Mouse (Mus musculus): ENCODE measurements at regions not wholly inside any gene's neighbourhood (a gene's known extent, or its start where the extent isn't known, plus 50 kb on each side); places are given as distances from the start of the nearest gene placed in this dataset.

GRCm38 (mm10) chr7:61939971-61940705 is 406.2 kb upstream of the Ndn start:
- ATAC-seq = peak; percentile 72
- no peaks in the 10 kb centered on the region for H3K4me1 ChIP-seq (ENCODE audit: insufficient read depth, low read depth, low read length)
- TF ChIP-seq EP300 (IDR thresholded peaks at IDR 0.05) (no peak), CTCF (IDR thresholded peaks at IDR 0.05) (no peak)
- H3K4me2 ChIP-seq (replicated peaks; ENCODE audit: low read depth, low read length) = no peak overlapping the region
- H3K36me3 ChIP-seq (ENCODE audit: insufficient read depth, low read length) = no peaks in the 10 kb centered on the region
- no peaks in the 10 kb centered on the region for H3K9me3 ChIP-seq (ENCODE audit: low read length)
- no peaks in the 10 kb centered on the region for H3K27me3 ChIP-seq (replicated peaks; ENCODE audit: insufficient read depth, low read length)
- no peak overlapping the region for H3K9ac ChIP-seq (replicated peaks; ENCODE audit: low read depth)
- no peak overlapping the region for H3K4me3 ChIP-seq (ENCODE audit: low read depth, low read length)
- no peak overlapping the region for H3K27ac ChIP-seq (ENCODE audit: low read length)
- peak; percentile 51 for DNase-seq (ENCODE audit: low spot score)
- WGBS = 42% methylated on average over 6 of the region's 6 CpGs

DNA sequence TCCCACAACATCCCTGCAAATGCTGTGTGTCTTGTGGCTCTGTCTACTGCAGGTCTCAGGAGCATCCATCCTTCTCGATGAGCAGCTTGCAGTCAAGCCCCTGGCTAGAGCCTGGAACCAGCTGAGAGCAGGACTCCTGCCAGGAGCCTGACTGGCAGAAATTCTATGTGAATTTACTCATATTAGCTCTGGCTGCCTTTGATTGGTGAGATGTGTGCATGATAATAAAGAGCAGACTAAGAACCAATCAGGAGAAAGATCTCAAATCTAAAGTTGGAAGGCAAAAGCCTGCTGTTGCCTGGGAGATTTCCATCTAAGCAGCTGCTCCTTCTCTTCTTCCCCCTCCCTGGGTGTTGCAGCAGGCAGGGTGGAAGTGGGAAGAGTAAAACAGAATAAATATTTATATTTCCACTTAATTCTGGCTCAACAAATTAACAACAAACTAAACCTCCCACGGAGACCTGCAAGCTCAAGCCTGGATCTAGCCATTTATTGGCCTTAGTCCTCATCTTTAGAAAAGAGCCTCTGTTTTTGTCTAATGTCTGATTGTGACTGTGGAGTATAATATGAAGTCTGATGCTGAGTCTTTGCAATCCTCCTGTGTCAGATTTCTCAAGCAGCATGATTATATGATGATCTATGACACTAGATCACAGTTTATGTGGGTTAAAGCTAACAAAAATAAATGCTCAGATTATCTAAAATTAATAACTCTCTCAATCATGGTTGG is 364.0 kb upstream of the Ndn start:
- Histone ChIP-seq H3K9ac (replicated peaks; ENCODE audit: low read depth) (no peak overlapping the region), H3K36me3 (ENCODE audit: insufficient read depth, low read length) (no peaks in the 10 kb centered on the region), H3K4me3 (ENCODE audit: low read depth, low read length) (no peak overlapping the region), H3K27me3 (replicated peaks; ENCODE audit: insufficient read depth, low read length) (no peaks in the 10 kb centered on the region), H3K4me1 (ENCODE audit: insufficient read depth, low read depth, low read length) (no peaks in the 10 kb centered on the region), H3K27ac (ENCODE audit: low read length) (no peak overlapping the region), H3K4me2 (replicated peaks; ENCODE audit: low read depth, low read length) (no peak overlapping the region), H3K9me3 (ENCODE audit: low read length) (no peaks in the 10 kb centered on the region)
- ATAC-seq (peak; percentile 85), DNase-seq (ENCODE audit: low spot score) (peak; percentile 71)
- TF ChIP-seq EP300 (IDR thresholded peaks at IDR 0.05) (0 out of 2 replicates have a peak, but pooled peaks have one; percentile 7), CTCF (IDR thresholded peaks at IDR 0.05) (no peak)
- 22% methylated on average over 2 of the region's 2 CpGs for WGBS

DNA sequence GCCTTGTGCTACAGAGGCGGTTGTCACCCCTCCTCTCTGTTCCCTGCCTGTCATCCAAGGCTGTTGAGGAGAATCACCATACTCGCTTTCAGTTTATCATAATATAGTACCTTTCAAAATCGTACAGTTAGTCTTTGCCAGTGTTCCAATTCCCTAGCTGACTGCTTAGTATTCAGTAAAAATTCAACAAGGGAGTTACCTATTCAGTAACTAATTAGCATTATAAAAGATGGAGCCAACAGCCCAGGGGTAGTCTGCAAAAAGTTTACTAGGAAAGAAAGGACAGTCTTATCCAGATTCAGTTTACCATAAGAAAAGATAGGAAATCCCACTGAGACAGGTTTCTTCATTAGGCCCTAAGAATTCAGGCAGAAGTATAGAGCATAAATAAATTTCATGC is 319.7 kb upstream of the Ndn start:
- Histone ChIP-seq H3K27me3 (replicated peaks; ENCODE audit: insufficient read depth, low read length) (no peaks in the 10 kb centered on the region), H3K4me3 (ENCODE audit: low read depth, low read length) (no peak overlapping the region), H3K27ac (ENCODE audit: low read length) (no peak overlapping the region), H3K4me1 (ENCODE audit: insufficient read depth, low read depth, low read length) (no peaks in the 10 kb centered on the region), H3K9me3 (ENCODE audit: low read length) (no peaks in the 10 kb centered on the region), H3K9ac (replicated peaks; ENCODE audit: low read depth) (no peak overlapping the region), H3K36me3 (ENCODE audit: insufficient read depth, low read length) (no peaks in the 10 kb centered on the region), H3K4me2 (replicated peaks; ENCODE audit: low read depth, low read length) (no peak overlapping the region)
- no peak for TF ChIP-seq EP300 (IDR thresholded peaks at IDR 0.05)
- TF ChIP-seq CTCF (IDR thresholded peaks at IDR 0.05) = no peak
- ATAC-seq (no peak), DNase-seq (ENCODE audit: low spot score) (no peak)
- WGBS = 85% methylated on average over 3 of the region's 3 CpGs

- DNase-seq (ENCODE audit: low spot score) = peak; percentile 9
- Histone ChIP-seq H3K4me3 (ENCODE audit: low read depth, low read length) (no peak overlapping the region), H3K27ac (ENCODE audit: low read length) (no peak overlapping the region), H3K36me3 (ENCODE audit: insufficient read depth, low read length) (no peaks in the 10 kb centered on the region), H3K9me3 (ENCODE audit: low read length) (no peaks in the 10 kb centered on the region), H3K4me1 (ENCODE audit: insufficient read depth, low read depth, low read length) (no peaks in the 10 kb centered on the region), H3K27me3 (replicated peaks; ENCODE audit: insufficient read depth, low read length) (no peaks in the 10 kb centered on the region), H3K9ac (replicated peaks; ENCODE audit: low read depth) (no peak overlapping the region), H3K4me2 (replicated peaks; ENCODE audit: low read depth, low read length) (no peak overlapping the region)
- TF ChIP-seq CTCF (IDR thresholded peaks at IDR 0.05) (no peak), EP300 (IDR thresholded peaks at IDR 0.05) (no peak)
- WGBS = 53% methylated on average over 3 of the region's 3 CpGs
- ATAC-seq = peak; percentile 44; the same call in 1 of the 2 replicates
These were observed 300.5 kb upstream of the Ndn start for GRCm38 (mm10) chr7:62045743-62046451.

DNA sequence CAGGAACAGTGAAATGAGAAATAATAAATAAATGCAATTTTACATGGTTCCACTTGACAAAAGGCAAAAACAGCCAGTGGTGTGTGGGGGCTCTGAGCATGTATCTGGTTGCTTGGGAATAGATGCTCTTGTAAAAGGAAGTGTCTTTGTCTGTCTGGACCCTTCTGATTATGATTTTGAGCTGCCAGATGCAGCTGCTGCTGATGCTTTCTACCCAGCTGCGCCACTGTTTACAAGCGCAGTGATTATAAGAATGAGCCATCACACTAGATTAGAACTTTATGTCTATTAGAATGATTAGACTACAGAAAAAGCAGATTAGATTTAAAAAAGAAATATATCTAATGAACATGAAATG is 299.9 kb upstream of the Ndn start:
- WGBS = 76% methylated on average over 2 of the region's 2 CpGs
- Histone ChIP-seq H3K4me3 (ENCODE audit: low read depth, low read length) (no peak overlapping the region), H3K9ac (replicated peaks; ENCODE audit: low read depth) (no peak overlapping the region), H3K36me3 (ENCODE audit: insufficient read depth, low read length) (no peaks in the 10 kb centered on the region), H3K4me1 (ENCODE audit: insufficient read depth, low read depth, low read length) (no peaks in the 10 kb centered on the region), H3K27me3 (replicated peaks; ENCODE audit: insufficient read depth, low read length) (no peaks in the 10 kb centered on the region), H3K9me3 (ENCODE audit: low read length) (no peaks in the 10 kb centered on the region), H3K27ac (ENCODE audit: low read length) (no peak overlapping the region), H3K4me2 (replicated peaks; ENCODE audit: low read depth, low read length) (no peak overlapping the region)
- no peak for DNase-seq (ENCODE audit: low spot score)
- no peak for ATAC-seq
- TF ChIP-seq CTCF (IDR thresholded peaks at IDR 0.05) = no peak
- no peak for TF ChIP-seq EP300 (IDR thresholded peaks at IDR 0.05)

DNA sequence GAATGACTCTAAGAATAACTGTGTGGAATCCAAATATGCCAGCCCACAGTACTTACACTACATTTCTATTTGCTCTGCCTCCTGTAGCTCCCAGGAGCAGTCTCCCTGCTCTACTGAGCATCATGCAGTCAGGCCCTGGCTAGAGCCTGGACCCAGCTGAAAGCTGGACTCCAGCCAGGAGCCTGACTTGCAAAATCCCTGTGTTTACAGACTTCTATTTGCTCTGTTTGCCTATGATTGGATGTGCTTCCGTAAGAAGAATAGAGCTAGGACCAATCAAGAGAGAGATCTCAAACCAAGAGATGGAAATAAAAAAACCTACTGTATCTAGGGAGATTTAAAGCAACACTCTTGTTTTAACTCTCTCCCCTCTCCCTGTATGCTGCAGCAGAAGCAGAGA is 267.8 kb upstream of the Ndn start:
- Histone ChIP-seq H3K4me2 (replicated peaks; ENCODE audit: low read depth, low read length) (no peak overlapping the region), H3K9me3 (ENCODE audit: low read length) (no peaks in the 10 kb centered on the region), H3K4me1 (ENCODE audit: insufficient read depth, low read depth, low read length) (no peaks in the 10 kb centered on the region), H3K4me3 (ENCODE audit: low read depth, low read length) (no peak overlapping the region), H3K27ac (ENCODE audit: low read length) (no peak overlapping the region), H3K36me3 (ENCODE audit: insufficient read depth, low read length) (no peaks in the 10 kb centered on the region), H3K27me3 (replicated peaks; ENCODE audit: insufficient read depth, low read length) (no peaks in the 10 kb centered on the region), H3K9ac (replicated peaks; ENCODE audit: low read depth) (no peak overlapping the region)
- 58% methylated on average over 1 of the region's 1 CpGs for WGBS
- peak; percentile 90 for ATAC-seq
- DNase-seq (ENCODE audit: low spot score) = peak; percentile 71
- TF ChIP-seq EP300 (IDR thresholded peaks at IDR 0.05) (no peak), CTCF (IDR thresholded peaks at IDR 0.05) (no peak)
